Mouse (Mus musculus) hindbrain, embryonic 15.5 days (tissue): ENCODE results near the gene Ptpa. TPM values are rescaled to one million over a fixed set of nuclear protein-coding genes. Genes with fewer than 3 reads are reported as not detected.
A peak's percentile ranks its signal among the peaks of the same experiment; 100 is the strongest.

Experiments
- ATAC-seq: fragments of 200-750 bp; cut with Nextera tagmentation; 2 replicates; pipeline ENCODE4 v1.8.0; 2017; ENCODE audit warnings: low read depth, moderate number of reproducible peaks, moderate TSS enrichment; ENCODE audit not compliant: low FRiP score
- H3K27ac ChIP-seq: fragments of 300-500 bp; sonication (generic); replicated peaks from 2 replicates; pipeline ENCODE4 v1.5.1; 2015; ENCODE audit warnings: mild to moderate bottlenecking, inconsistent platforms
- H3K27me3 ChIP-seq: fragments of 300-500 bp; sonication (generic); 2 replicates; pipeline ENCODE4 v1.6.1; 2015; ENCODE audit warnings: control low read depth, inconsistent platforms
- H3K36me3 ChIP-seq: fragments of 300-500 bp; sonication (generic); 2 replicates; pipeline ENCODE4 v1.6.1; 2015; ENCODE audit warnings: control low read depth, inconsistent platforms
- H3K4me1 ChIP-seq: fragments of 300-500 bp; sonication (generic); replicated peaks from 2 replicates; pipeline ENCODE4 v1.6.1; 2015; ENCODE audit warnings: control low read depth, inconsistent platforms
- H3K4me2 ChIP-seq: fragments of 300-500 bp; sonication (generic); 2 replicates; pipeline ENCODE4 v1.6.1; 2015; ENCODE audit warnings: moderate library complexity, mild to moderate bottlenecking, inconsistent platforms
- H3K4me3 ChIP-seq: fragments of 300-500 bp; sonication (generic); 2 replicates; pipeline ENCODE4 v1.5.1; 2015; ENCODE audit warnings: mild to moderate bottlenecking, inconsistent platforms
- H3K9ac ChIP-seq: fragments of 300-500 bp; sonication (generic); 2 replicates; pipeline ENCODE4 v1.6.1; 2015; ENCODE audit warnings: inconsistent platforms
- H3K9me3 ChIP-seq: fragments of 300-500 bp; sonication (generic); 2 replicates; pipeline ENCODE4 v1.6.1; 2016; ENCODE audit warnings: control low read depth, inconsistent platforms
- WGBS: fragments of 180-500 bp; shearing (Covaris S2); methylation state at CpG from one replicate; pipeline ENCODE4 v1.1.7; 2015; 5-methylcytosine and 5-hydroxymethylcytosine counted together
- microRNA-seq: library from miRNA; unstranded; fragments of <30 nt; microRNA quantifications from one replicate; pipeline ENCODE4, GENCODE M21; 2016
- polyA plus RNA-seq: library from polyadenylated mRNA; unstranded; fragments of >200 nt; fragmentation: Nextera tagmentation; extraction: Ambion mirVana; gene quantifications from 2 replicates; pipeline ENCODE4 v1.2.1, GENCODE M21; 2015

The Ptpa gene
- polyA plus RNA-seq, 1 experiment from 2014 or later: 150 TPM

DNA sequence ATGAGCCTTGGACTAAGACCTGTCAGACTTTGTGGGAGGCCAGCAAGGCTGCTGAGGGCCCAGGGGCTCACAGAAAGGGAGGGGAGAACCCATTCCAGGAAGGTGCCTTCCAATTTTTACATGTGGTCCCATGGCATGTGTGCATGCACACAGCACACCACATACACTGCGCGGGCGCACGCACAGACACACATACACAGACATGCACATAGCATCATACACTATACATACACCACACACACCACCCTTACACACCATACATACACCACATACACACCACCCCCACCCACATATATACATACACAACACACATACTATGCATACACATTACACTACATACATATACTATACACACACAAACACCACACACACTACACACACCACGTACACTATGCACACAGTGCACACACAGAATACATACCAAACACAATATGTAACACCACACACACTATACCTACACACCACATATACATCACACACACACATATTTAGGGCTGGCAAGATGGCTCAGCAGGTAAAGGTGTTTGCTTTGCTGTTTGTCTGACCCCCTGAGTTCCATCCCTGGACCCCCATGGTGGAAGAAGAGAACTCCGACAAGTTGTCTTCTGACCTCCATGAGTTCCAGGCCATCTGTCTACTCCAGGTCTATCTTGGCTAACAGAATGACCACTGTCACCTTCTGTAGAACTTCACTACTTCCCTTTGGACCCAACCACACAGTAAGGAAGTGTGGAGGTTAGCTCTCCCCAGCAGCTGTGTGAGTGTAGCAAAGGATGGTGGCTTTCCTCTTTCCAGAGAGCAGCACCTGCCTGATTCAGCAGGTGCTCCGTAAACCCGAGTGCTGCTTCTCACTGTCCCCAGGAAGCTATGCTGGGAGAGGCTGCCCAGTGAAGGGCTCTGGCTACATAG lies 79.4 kb downstream of the Ptpa start:
- no peaks in the 10 kb centered on the region for H3K36me3 ChIP-seq
- peak overlapping the region; percentile 74 for H3K4me2 ChIP-seq
- H3K9me3 ChIP-seq: no peaks in the 10 kb centered on the region
- 80% methylated on average over 8 of the region's 8 CpGs for WGBS
- ATAC-seq: peak; percentile 59; the same call in 1 of the 2 replicates
- no peak overlapping the region for H3K27ac ChIP-seq
- 0 out of 2 replicates have a peak overlapping the region, but pooled peaks have one; percentile 40 for H3K9ac ChIP-seq
- H3K4me3 ChIP-seq: peak overlapping the region; percentile 36; the same call in 1 of the 2 replicates
- H3K4me1 ChIP-seq: peaks cover 9% of the 10 kb centered on the region
- no peaks in the 10 kb centered on the region for H3K27me3 ChIP-seq

DNA sequence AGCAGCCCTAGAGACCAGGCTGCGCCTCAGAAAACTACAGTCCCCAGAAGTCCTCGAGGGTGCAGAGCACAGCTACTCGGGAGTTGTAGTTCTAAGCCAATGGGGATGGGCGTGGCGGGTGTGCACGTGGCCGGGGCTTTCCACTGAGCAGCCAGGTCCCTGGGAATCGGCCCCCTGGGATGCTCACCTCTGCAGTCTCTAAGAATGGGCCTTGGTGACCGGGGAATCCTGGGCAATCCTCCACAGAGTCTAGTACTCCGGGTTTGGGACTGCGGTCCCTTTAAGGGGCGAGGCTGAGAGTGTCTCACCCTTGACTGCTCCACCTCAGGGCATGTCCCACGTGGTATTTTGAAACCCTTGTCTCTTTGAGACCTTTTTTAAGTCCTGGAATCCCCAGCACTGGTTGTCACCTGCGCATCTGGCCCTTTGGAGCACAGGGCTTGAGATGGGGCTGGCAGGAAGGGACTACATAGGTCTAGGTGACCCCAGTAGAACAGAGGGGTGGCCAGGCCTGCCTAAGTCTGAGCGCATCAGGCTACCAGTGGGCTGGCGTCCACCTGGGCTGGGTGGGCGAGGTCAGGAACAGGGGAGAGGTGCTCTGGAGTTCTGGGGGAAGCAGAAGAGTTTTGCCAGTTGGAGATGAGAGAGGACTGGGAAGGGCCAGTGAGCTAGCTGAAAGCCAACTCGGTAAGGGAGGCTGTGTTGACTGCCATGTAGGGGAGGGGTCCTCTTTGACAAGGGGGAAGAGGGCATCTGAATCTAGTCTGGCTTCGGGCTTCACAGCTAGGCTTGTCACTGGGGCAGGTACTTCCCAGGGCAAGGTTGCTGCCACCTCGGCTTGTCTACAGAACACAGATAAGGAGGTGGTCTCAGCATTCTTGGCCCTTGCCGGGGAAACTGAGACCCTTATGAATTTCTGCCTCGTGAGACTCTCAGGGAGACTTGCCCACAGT lies 80.3 kb downstream of the Ptpa start:
- Histone ChIP-seq H3K9me3 (no peaks in the 10 kb centered on the region), H3K9ac (peak overlapping the region; percentile 40; the same call in 1 of the 2 replicates), H3K36me3 (no peaks in the 10 kb centered on the region), H3K4me1 (peaks cover 9% of the 10 kb centered on the region), H3K27me3 (no peaks in the 10 kb centered on the region), H3K27ac (peak overlapping the region; percentile 61), H3K4me3 (peak overlapping the region; percentile 36), H3K4me2 (peak overlapping the region; percentile 74)
- peak; percentile 96 for ATAC-seq
- WGBS: 28% methylated on average over 22 of the region's 22 CpGs

Small RNAs within 50 kb of the gene (microRNA-seq; reads per million reads assigned to microRNA genes)
- not detected for gene Gm47292

Other genes with a start within 250 kb of the Ptpa start
- gene Endog, start 244.5 kb upstream of the Ptpa start, polyA plus RNA-seq: 23.7 and 26.1 TPM in 2 replicates
- 62.1 and 67.1 TPM in 2 replicates for gene Spout1, start 237.6 kb upstream of the Ptpa start, polyA plus RNA-seq
- gene Kyat1, start 210.2 kb upstream of the Ptpa start, polyA plus RNA-seq: 13.3 and 13.8 TPM in 2 replicates
- 56.8 and 57.8 TPM in 2 replicates for gene Lrrc8a, start 178.3 kb upstream of the Ptpa start, polyA plus RNA-seq
- 0.18 and 0.26 TPM in 2 replicates for gene Gm28035, start 175.5 kb upstream of the Ptpa start, polyA plus RNA-seq
- gene Phyhd1, start 149.8 kb upstream of the Ptpa start, polyA plus RNA-seq: 6.0 and 6.2 TPM in 2 replicates
- gene Gm28038, start 135.0 kb upstream of the Ptpa start, polyA plus RNA-seq: not detected in 2 replicates
- 39.1 and 39.7 TPM in 2 replicates for gene Dolk, start 129.7 kb upstream of the Ptpa start, polyA plus RNA-seq
- 15.7 and 20.9 TPM in 2 replicates for gene Nup188, start 129.6 kb upstream of the Ptpa start, polyA plus RNA-seq
- gene Sh3glb2, start 56.7 kb upstream of the Ptpa start, polyA plus RNA-seq: 189 and 205 TPM in 2 replicates
- 35.0 and 36.0 TPM in 2 replicates for gene Miga2, start 51.8 kb upstream of the Ptpa start, polyA plus RNA-seq
- gene Dolpp1, start 23.8 kb upstream of the Ptpa start, polyA plus RNA-seq: 59.0 and 60.4 TPM in 2 replicates
- gene Crat, start 226 bp upstream of the Ptpa start, polyA plus RNA-seq: 25.7 and 29.5 TPM in 2 replicates
- gene Ier5l, start 58.2 kb downstream of the Ptpa start, polyA plus RNA-seq: 2.7 and 2.9 TPM in 2 replicates
- 0.51 and 0.94 TPM in 2 replicates for gene Cstad, start 179.0 kb downstream of the Ptpa start, polyA plus RNA-seq